7 mouse cellular contexts compared by ENCODE assay signal in the genomic region with DNA sequence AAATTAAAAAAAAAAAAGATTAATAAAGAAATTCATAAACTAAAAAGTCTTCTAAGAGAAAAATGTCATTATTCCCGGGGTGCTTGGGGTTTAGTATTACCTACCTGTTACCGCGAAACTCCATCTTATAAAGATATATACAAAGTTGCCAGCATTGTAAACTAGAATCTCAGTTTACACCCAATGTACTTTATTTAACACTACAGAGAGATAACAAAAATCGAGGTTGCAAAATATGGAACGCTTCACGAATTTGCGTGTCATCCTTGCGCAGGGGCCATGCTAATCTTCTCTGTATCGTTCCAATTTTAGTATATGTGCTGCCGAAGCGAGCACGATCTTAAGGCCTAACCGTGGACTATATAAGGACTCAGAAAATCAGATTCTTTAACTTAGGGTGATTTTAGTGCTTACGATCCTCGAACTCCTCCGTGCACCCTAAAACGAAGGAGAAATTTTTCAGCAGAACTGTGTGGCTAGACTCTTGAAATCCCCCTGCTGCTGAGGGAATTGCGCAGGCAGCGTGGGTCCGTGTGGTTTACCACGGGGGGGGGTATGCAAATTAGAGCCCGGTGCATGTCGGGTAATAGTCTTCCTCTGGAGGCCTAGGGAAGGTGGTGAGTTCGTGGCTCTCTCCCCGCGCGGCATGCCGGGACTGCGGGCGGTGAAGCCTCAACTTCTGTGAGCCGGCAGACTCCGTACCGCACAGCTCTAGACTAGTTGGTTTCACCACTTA.
DNase-seq lines count a peak whose midpoint lies in the region; ATAC-seq lines count a peak whose summit lies in the region.

No protein-coding gene starts in this region.

- H3K4me1 ChIP-seq in embryonic facial prominence, embryonic 10.5 days = peaks cover 10% of the 10 kb centered on the region
- H3K4me1 ChIP-seq in limb, embryonic 10.5 days = peaks cover 12% of the 10 kb centered on the region
- H3K4me1 ChIP-seq in midbrain, embryonic 13.5 days (replicated peaks) = peaks cover 12% of the 10 kb centered on the region

- H3K36me3 ChIP-seq in embryonic facial prominence, embryonic 10.5 days (replicated peaks) = no peaks in the 10 kb centered on the region
- no peaks in the 10 kb centered on the region for H3K36me3 ChIP-seq in limb, embryonic 10.5 days
- H3K36me3 ChIP-seq in midbrain, embryonic 13.5 days = no peaks in the 10 kb centered on the region

- under 1% methylated on average over 33 of the region's 33 CpGs for WGBS in embryonic facial prominence, embryonic 10.5 days
- WGBS in limb, embryonic 10.5 days = under 1% methylated on average over 33 of the region's 33 CpGs
- under 1% methylated on average over 33 of the region's 33 CpGs for WGBS in midbrain, embryonic 13.5 days

- H3K9ac ChIP-seq in midbrain, embryonic 13.5 days (replicated peaks) = peak overlapping the region; percentile 81

- peak; percentile 87 for ATAC-seq in granulocyte monocyte progenitor cell, adult 5-6 weeks (replicated peaks; ENCODE audit: poor library complexity, severe bottlenecking)
- ATAC-seq in midbrain, embryonic 13.5 days = peak; percentile 92

- DNase-seq in adrenal gland, postnatal 10 days = peak; percentile 98
- peak; percentile 94 for DNase-seq in embryonic facial prominence, embryonic 10.5 days (ENCODE audit: low spot score)
- peak; percentile 89 for DNase-seq in kidney, adult 11 months
- peak; percentile 94 for DNase-seq in limb, embryonic 10.5 days (ENCODE audit: low spot score)
- peak; percentile 86 for DNase-seq in spleen, adult 12 weeks (ENCODE audit: low spot score)

- H3K9me3 ChIP-seq in embryonic facial prominence, embryonic 10.5 days = no peaks in the 10 kb centered on the region
- H3K9me3 ChIP-seq in limb, embryonic 10.5 days (replicated peaks) = no peaks in the 10 kb centered on the region
- no peaks in the 10 kb centered on the region for H3K9me3 ChIP-seq in midbrain, embryonic 13.5 days

- H3K4me3 ChIP-seq in embryonic facial prominence, embryonic 10.5 days = peak overlapping the region; percentile 71
- H3K4me3 ChIP-seq in limb, embryonic 10.5 days = peak overlapping the region; percentile 92
- peak overlapping the region; percentile 95 for H3K4me3 ChIP-seq in midbrain, embryonic 13.5 days (replicated peaks)

- H3K27ac ChIP-seq in embryonic facial prominence, embryonic 10.5 days (replicated peaks) = peak overlapping the region; percentile 97
- H3K27ac ChIP-seq in limb, embryonic 10.5 days = peak overlapping the region; percentile 97
- H3K27ac ChIP-seq in midbrain, embryonic 13.5 days = peak overlapping the region; percentile 84

- peak overlapping the region; percentile 76 for H3K4me2 ChIP-seq in midbrain, embryonic 13.5 days (replicated peaks)

- H3K27me3 ChIP-seq in embryonic facial prominence, embryonic 10.5 days (replicated peaks; ENCODE audit: low read depth, poor library complexity, severe bottlenecking) = no peaks in the 10 kb centered on the region
- H3K27me3 ChIP-seq in limb, embryonic 10.5 days (ENCODE audit: low read depth, poor library complexity, severe bottlenecking) = no peaks in the 10 kb centered on the region
- H3K27me3 ChIP-seq in midbrain, embryonic 13.5 days = no peaks in the 10 kb centered on the region

Comparison
In these comparisons a context has a peak if more than half of its experiments do, and no peak if none do; other contexts are left out.
1. Peak in every context shown above with its lines: DNase-seq, ATAC-seq, H3K4me3 ChIP-seq and H3K27ac ChIP-seq.